Mouse (Mus musculus) CD4-positive, CD25-positive, alpha-beta regulatory T cell, adult 2 months (primary cell): ENCODE measurements around the gene Cdc34.

Experiments used
- DNase-seq: peaks from one replicate; pipeline ENCODE4 v3.0.0-alpha.2; 2012; ENCODE audit warnings: low read depth, low spot score

The Cdc34 gene

GRCm38 (mm10) chr10:79681591-79682245 lies at the start of gene Cdc34:
TSS of gene Cdc34 (plus strand) at chr10:79682195.
- peak; percentile 100 for DNase-seq

GRCm38 (mm10) chr10:79633006-79633777 lies 48.8 kb upstream of the Cdc34 start:
- DNase-seq: no peak

GRCm38 (mm10) chr10:79636287-79636686 lies 45.7 kb upstream of the Cdc34 start:
- no peak for DNase-seq

- no peak for DNase-seq
These were observed 44.6 kb upstream of the Cdc34 start, which contains the start of gene Shc2 for GRCm38 (mm10) chr10:79637128-79638110. TSS of gene Shc2 (minus strand) at chr10:79637918.

GRCm38 (mm10) chr10:79638486-79639204 lies 43.4 kb upstream of the Cdc34 start:
- no peak for DNase-seq

GRCm38 (mm10) chr10:79645711-79646110 lies 36.3 kb upstream of the Cdc34 start, which contains the start of gene Odf3l2:
TSS of gene Odf3l2 (minus strand) at chr10:79645738.
- DNase-seq: no peak

GRCm38 (mm10) chr10:79649070-79649751 lies 32.8 kb upstream of the Cdc34 start:
- DNase-seq: peak; percentile 88

- no peak for DNase-seq
These were observed 29.2 kb upstream of the Cdc34 start for GRCm38 (mm10) chr10:79652789-79653188.

- no peak for DNase-seq
These were observed 27.0 kb upstream of the Cdc34 start for GRCm38 (mm10) chr10:79654946-79655395.

- DNase-seq: peak; percentile 41
These were observed 23.2 kb upstream of the Cdc34 start for GRCm38 (mm10) chr10:79658829-79659228.

GRCm38 (mm10) chr10:79660298-79660697 lies 21.7 kb upstream of the Cdc34 start:
- peak; percentile 40 for DNase-seq

- DNase-seq: no peak
These were observed 20.1 kb upstream of the Cdc34 start for GRCm38 (mm10) chr10:79661861-79662260.

- DNase-seq: peak; percentile 86
These were observed 17.8 kb upstream of the Cdc34 start, which contains the start of gene Madcam1 for GRCm38 (mm10) chr10:79664131-79664665. TSS of gene Madcam1 (plus strand) at chr10:79664559.

GRCm38 (mm10) chr10:79665051-79665450 lies 16.9 kb upstream of the Cdc34 start:
- DNase-seq: no peak

- no peak for DNase-seq
These were observed 15.5 kb upstream of the Cdc34 start for GRCm38 (mm10) chr10:79666493-79666892.

GRCm38 (mm10) chr10:79668076-79668475 lies 13.9 kb upstream of the Cdc34 start:
- DNase-seq: no peak

- DNase-seq: peak; percentile 93
These were observed 13.0 kb upstream of the Cdc34 start, which contains the start of gene Tpgs1 for GRCm38 (mm10) chr10:79668771-79669575. TSS of gene Tpgs1 (plus strand) at chr10:79669369.

GRCm38 (mm10) chr10:79669576-79670057 lies 12.4 kb upstream of the Cdc34 start:
- peak; percentile 76 for DNase-seq
